Mouse (Mus musculus) urinary bladder, adult 2 months (tissue): ENCODE results near the gene Dab1. TPM values are rescaled to one million over a fixed set of nuclear protein-coding genes. Genes with fewer than 3 reads are reported as not detected.

Experiments used
- DNase-seq: peaks from one replicate; pipeline ENCODE4 v3.0.0; 2022; ENCODE audit warnings: low spot score
- polyA plus RNA-seq: library from polyadenylated mRNA; depleted of rRNA; stranded (reverse); fragments of >200 nt; gene quantifications from 2 replicates; pipeline ENCODE4 v1.2.3, GENCODE M21; 2012

Gene Dab1
- polyA plus RNA-seq, 1 experiment = 2.6 TPM

- no peak for DNase-seq
Measured at GRCm38 (mm10) chr4:103838377-103838776, 219.2 kb downstream of the Dab1 start.

DNA sequence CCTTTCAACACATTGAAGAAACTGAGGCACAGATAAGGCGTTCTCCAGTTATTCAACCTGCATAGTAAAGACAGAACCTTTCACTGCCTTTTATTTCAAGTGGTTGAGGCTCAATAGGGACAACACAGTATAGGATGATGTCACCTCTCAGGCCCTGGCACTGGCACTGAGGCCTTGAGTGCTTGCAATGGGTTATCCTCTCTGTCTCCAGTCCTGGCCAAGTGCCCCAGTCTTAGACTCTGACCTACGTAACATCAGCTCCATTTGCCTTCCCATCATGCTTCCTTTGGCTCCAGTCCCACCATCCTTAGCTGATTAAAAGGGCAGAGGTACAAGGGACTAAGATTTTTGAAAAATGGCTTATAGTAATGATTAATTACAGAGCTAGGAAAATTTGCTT, 220.4 kb downstream of the Dab1 start:
- no peak for DNase-seq

GRCm38 (mm10) chr4:103841126-103841525, 222.0 kb downstream of the Dab1 start:
- no peak for DNase-seq

GRCm38 (mm10) chr4:103844635-103845034, 225.5 kb downstream of the Dab1 start:
- no peak for DNase-seq

- no peak for DNase-seq
Measured at GRCm38 (mm10) chr4:103857173-103857572, 238.0 kb downstream of the Dab1 start.

GRCm38 (mm10) chr4:103875564-103875963, 256.4 kb downstream of the Dab1 start:
- DNase-seq = no peak

GRCm38 (mm10) chr4:103878841-103879240, 259.7 kb downstream of the Dab1 start:
- no peak for DNase-seq

DNA sequence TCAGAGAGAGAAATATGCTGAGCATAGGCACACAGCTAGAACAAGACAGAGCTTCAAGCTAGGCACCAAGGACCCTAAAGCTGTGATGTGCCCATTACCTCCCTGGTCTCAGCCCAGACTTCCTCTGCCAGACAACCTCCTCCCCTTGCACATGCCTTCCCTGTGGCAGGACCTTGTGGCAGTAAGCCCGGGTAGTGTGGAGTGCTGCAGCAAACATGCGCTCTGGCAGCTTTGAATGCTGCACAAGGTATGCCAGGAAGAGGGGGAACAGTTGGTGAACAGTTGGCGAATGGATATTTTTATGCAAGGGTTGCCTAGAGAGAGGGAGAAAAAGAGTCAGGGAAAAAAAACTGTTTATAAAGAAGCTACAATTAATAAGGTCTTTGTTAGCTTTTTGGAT, 262.5 kb downstream of the Dab1 start:
- no peak for DNase-seq

DNA sequence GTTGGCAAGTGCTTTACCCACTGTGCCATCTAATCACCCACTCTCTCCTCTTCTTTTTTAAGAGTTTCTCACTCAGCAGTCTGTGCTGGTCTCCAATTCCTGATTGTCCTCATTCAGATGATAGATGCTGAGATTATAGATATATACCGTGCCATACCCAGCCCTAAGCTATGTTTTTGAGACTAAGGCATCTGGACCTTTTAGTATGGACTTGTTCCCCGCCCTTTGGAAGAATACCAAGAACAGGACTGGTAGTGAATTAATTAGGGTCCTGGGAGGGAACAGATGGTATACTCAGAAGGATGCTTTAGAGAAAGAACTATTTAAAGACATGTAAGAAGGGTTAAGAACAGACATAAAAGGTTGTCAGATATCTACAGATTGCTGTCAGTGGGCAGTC, 268.9 kb downstream of the Dab1 start:
- DNase-seq = no peak

DNA sequence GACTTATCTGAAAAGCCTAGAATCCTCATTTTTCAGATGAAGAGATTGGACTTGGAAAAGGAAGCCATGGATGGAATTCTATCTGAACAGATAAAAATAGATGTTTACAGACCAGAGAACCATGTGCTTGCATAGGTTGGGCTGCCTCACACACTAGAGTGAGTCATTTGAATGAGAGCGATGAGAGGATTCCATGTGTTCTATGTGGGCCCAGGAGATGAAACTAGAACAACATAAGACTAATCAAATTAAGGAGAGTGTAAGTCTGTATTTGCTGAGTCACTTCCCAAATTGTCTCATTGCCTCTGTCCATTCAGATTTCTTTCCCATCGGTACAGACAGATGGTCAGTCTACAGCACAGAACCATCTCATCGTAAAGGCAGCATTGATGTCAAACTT, 270.0 kb downstream of the Dab1 start:
- no peak for DNase-seq

DNA sequence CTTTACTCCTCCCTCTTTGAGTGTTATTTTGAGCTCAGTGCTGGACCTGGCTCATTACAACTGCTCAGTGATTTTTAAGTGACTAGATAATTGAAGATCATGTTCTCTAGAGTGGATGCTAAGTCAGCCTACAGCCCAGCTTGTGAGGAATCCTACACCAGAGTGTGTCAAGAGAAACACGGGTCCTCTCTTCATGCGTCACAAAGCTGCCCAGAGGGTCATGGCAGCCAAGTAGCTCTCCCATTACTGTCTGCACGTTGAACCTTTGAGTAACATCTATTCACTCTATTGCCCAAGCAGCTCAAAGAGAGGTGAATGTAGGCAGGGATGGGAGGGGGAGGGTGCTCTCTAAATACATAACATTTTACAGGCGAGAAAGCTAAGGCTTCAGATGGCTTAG, 277.6 kb downstream of the Dab1 start:
- no peak for DNase-seq

DNA sequence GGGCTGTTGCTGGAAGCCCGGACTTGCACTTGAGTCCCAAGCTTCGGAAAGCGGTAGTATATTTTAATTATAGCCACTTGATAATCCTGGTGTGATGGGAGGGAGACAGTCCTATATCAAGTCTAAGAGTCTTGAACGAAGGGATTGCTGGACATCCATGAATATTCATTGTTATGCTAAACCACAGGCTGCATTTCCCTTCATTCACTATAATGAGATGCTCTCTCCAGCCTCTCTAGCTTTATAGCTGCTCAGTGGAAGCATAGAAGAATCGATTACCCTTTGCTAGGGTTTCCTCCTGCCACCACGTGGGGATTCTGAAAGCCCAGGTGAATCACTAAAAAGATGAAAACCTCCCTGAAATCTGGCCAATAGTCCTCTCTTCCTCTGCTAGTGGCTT, 278.5 kb downstream of the Dab1 start:
- no peak for DNase-seq

DNA sequence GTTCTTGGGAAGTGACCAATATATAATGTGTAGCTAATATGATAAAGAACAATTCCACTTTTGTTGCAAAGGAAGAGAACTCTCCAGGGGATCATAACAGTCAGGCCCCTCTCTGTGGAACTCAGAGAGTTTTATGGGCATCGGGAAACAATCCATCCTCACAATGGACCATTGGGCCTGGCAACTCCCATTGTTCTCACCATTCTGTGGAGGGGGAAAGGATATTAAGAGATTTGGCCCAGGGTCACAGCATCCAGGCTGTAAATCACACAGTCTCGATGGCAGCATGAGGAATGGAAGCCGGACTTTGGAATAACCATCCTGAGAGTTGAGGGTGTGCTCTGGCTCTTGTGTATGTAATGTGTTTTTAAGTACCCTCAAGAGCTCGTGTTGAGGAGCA, 292.3 kb downstream of the Dab1 start:
- DNase-seq = no peak

DNA sequence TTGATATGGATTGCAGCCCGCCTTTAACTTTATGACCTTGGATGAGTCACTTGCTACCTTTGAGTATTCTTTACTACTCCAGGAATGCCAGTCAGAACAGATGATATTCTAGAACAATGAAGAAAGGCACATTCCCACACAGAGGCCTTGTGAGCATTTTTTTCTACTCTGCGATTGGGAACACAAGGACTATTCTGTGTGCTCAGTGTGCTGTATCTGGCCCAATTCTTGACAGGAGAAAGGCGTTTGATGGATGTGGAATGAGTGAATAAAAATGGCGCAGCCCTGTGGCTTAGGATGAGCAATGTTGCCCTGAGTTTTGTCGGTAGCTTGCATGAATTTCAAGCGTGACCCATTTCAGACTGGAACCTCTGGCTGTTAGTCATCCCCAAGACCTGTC, 292.9 kb downstream of the Dab1 start:
- DNase-seq = no peak

DNA sequence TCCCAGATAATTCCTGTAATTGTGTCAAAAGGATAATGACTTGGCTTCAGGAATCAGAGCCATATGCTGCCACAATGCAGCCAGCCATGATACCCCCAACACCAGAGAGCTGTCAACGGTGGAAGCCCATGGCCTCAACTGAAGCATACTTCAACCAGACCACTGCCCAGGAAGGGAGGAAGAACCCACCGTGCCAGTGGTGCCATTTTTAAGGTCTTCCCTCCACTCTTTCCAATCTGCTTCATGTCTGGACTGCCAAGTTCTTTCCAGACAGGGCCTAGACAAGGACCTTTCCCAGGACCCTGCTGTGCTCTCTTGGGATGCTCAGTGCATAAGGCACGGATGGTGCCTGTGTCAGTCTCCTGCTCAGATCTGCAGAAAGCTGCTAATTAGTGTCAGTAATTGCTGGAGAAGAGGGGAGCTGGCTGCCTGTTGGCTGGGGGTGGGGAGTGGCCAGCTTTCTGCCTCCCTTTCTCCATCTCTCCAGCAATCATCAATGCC, 303.3 kb downstream of the Dab1 start:
- DNase-seq = no peak

DNA sequence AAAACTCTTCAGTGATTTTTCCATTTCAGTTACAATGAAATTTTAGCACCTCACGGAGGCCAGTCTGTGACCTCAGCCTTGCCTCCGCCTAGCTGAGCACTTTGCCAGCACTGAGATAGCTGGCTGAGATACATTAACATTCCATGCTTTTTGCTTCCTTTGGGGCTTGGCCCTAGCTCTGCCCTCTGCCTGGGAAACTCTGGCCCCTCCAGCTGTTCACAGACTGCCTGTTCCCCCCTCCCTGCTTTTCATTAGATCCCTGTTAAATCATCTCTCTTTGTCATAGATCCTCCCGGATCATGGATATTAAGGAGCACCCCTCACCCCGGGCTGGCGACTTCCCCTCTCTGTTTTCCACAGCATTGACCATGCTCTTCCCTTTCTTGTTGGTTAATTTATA, 307.5 kb downstream of the Dab1 start:
- DNase-seq = no peak

GRCm38 (mm10) chr4:103929631-103930030, 310.5 kb downstream of the Dab1 start:
- no peak for DNase-seq

DNA sequence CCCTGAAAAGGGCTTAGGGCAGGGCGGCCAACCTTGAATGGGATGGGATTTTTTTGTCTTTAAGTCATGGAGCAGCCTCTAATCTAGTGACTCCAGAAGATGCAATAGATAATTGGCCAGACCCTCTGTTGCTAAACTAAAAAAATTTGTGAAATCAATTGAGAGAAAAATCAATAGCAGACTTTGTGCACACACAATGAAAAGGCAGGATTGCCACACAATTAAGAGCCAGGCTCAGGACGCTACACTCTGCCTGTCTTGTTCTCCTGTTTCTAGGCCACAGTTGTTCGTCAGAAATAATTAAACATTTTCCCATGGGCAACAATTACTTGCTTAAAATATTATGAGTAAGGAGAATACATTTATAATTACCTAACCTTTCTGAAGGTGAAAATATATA, 315.2 kb downstream of the Dab1 start:
- no peak for DNase-seq

- DNase-seq = no peak
Measured at GRCm38 (mm10) chr4:103948255-103948654, 329.1 kb downstream of the Dab1 start.

DNA sequence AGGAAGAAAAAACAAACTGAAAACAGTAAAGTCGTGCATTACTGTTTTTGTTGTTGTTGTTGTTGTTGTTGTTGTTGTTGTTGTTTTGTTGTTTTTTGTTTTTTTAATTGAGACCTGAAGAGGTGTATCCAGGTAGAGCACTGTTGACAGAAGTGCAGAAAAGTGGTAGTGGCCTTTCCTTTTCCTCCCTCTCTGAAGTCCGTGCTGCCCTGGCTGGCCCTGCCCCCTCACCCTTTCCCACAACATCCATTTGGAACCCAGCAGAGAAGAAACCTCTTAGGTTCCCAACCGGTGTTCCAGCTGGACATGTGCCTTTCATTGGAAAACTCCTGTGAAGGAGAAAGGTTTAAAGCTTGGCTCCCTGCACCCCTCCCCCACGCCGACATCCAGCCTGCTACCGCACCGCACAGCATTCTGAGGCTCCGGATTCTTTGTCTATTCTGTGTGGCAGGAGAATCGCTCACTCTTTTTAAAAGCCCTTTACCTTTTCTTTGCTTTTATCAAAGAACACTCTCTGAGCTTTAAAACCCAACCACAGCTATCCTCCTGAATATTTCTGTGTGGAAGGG, 334.6 kb downstream of the Dab1 start:
- no peak for DNase-seq

DNA sequence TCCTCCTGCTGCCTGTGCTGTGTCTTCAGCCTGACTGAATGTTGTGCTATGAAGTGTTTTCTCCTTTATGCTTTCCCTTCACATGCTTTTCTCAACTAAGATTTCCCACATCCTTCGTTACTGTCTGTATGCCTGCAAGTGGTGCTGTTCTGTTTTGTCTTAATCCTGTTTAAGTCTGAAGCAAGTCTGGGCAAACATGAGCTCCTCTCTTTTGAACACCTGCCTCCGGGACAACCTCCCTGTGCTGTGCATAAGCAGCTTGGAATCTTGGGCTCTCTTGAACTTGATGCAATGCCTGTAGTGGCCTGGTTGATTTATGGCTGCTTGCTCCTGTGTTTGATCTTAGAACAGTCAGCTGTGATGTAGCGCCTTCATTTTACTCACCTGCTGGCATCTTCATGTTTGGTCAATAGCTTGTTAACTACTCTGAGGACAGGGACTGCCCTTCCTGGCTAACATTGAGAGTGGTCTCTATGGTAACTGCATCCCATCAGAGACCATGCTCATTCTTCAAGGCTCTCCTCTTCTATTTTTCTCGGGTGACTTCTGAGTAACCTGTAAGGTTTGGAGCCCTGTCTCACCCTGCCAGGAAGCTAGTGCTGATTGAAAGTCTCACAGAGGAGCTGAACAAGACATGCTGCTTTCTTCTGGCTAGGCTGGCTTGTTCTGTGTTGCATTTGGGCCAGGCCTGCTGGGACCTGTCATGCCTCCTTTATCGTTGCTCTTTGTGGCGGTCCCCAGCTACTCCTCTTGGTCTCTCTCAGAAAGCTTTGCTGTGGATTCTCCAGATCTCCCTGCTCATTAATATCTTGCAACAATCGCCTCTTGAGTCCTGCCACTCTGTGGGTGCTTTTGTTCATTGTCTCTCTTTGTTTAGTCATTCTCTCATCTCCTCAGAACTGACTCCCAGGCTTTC, 342.2 kb downstream of the Dab1 start:
- DNase-seq = no peak

DNA sequence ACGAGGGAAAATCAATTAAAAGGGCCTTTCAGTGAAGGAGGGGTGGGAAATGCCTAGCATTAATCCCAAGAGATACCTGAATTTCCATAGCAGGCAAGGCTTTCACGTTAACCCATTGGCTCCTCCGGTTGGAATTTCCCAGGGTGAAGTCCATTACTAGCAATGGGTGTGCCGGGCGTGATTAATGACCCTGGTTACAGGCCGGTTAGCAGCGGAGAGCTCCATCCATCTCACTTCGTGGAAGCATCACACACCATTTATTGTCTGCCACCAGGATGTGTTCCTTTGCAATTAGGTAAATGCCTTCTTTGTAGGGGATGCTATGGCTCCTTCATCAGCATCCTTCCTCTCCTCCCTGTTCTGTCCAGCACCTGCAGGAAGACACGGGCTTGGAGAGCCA, 350.7 kb downstream of the Dab1 start:
- no peak for DNase-seq

- DNase-seq = no peak
Measured at GRCm38 (mm10) chr4:103974536-103974935, 355.4 kb downstream of the Dab1 start.
